Mouse (Mus musculus) cerebellum, postnatal 4 days (tissue): Measurements from ENCODE around the gene Olfr652.

ENCODE experiments used
- DNase-seq, 2 experiments: peaks; one replicate each; pipeline ENCODE4 v3.0.0; 2022; ENCODE audit warnings: low spot score in 2 of 2, mixed read lengths in 1 of 2

The Olfr652 gene

DNA sequence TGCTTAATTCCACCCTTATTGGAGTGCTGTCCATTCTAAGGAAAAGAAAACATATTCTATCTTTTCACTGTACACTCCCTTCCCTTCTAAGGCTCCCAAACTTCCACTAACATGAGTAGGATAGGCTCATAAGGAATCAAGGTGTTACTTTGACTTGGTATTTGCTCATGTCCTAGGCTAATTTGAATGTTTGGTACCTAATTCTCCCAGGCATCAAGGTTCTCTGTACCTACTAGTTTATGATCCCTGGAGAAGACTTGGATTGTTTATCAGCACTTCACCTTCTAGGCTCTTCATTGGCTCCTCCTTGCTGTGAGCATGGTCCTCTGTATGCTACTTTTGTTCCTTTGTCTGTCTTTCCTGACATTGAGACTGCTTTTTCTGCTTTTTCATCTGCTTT is at the start of gene Olfr652:
TSS of gene Olfr652 (plus strand) at position 301 of the 400 bp plus-strand sequence.
- DNase-seq = no peak

DNA sequence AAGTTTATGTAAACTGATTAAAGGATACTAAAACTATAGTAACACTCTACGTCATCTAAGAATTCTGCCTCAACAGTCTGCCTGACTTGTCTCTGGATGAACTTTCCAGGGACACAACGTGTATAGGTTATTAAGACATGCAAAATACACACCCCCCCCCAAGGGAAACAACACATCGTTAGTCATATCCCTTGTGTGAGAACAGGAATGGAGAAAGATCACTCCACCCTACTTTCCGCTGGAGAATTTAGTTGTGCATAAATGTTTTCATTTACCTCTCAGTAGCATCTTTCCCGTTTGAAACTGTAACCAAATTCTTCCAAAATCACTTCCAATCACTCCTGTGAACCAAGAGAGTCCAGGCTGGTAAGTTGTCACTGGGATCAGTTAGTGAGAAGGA is 10.9 kb upstream of the Olfr652 start, which contains the start of gene Olfr651:
TSS of gene Olfr651 (plus strand) at position 301 of the 400 bp plus-strand sequence.
- no peak for DNase-seq

DNA sequence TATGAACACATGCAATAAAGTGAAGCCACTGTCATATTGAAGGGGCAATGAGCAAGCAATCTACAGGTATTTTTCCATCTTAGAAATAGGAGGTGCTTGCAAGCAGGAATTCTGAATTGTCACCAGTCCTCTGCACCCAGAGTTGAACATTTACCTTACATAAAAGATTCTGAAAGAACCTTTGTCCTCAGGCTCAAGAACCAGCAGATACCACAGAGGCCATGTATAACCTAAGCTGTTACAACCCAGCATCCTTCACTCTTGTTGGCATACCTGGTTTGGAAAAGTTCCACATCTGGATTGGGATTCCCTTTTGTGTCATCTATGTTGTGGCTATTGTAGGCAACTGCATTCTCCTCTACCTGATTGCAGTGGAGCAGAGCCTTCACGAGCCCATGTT is 8.0 kb upstream of the Olfr652 start:
- no peak for DNase-seq

DNA sequence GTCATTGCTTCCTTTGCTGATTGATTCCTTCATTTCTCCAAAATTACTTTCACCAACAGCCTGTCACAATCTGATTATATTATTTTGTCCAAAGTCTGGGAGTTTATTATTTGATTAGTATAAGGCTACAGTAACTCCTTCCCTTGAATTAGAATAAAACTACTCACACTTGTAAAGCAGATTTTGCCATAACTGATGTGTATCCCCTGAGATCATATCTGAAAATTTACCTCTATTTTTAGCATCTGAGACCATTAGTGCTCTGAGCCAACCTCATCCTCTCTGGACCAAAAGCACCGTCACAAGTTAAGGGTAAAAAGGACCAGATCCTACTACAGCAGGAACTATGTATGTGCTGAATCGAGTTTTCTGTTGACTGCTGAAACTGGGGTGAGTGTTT is 16.3 kb downstream of the Olfr652 start, which contains the start of gene Olfr653:
TSS of gene Olfr653 (plus strand) at position 301 of the 400 bp plus-strand sequence.
- DNase-seq = no peak

DNA sequence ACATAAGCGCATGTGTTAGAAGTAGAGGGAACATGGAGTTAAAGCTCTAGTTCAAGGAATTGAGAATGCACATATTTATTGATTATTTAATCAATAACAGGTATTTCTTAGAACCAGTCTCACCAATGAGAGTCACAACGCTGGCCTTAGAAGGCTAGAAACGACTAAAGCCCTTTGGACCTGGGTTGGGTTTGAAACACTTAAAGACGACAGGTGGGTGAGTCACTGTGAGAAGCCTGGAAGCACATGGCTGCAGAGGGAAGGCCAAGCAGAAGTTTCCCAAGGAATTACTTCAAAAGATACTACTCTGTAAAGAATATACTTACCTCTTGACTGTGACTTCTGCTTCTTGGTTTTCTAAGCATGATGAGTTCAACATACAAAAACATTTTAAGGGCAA is 20.1 kb downstream of the Olfr652 start:
- no peak for DNase-seq

DNA sequence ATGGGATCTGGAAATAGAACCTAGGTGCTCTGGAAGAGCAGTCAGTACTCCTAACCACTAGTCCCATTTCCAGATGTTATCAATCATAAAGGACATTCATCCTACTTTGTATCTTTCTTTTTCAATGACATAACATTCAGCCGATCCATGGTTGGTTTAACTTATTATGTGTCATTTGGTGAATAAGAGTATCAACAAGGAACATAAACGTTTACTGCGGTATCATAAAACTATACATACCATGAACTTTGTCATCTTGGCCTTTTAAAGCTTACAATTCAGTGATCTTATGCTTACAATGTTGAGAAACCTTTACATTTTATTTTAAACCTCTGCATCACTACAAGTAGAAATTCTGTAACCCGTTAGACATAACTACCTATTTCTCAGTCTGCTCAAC is 20.7 kb downstream of the Olfr652 start:
- no peak for DNase-seq

DNA sequence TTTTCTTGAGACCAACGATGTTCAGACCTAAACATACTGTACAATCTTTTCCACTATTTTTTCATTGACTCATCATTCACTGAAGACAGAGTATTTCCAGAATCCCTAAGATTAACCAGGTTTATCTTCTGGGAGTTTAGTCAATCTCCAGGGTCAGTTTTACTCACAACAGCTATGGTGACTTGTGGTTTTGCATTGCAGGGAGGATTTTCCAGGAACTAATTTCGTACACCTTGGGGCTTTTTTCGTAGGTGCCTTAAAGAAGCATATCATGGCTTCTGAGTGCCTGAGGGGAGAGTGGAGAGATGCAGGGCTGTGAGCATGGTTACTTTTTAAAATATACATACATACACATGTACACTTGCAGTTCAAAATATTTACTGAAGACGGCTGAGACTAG is 26.0 kb downstream of the Olfr652 start, which contains the start of gene Olfr654:
TSS of gene Olfr654 (plus strand) at position 301 of the 400 bp plus-strand sequence.
- DNase-seq = no peak

DNA sequence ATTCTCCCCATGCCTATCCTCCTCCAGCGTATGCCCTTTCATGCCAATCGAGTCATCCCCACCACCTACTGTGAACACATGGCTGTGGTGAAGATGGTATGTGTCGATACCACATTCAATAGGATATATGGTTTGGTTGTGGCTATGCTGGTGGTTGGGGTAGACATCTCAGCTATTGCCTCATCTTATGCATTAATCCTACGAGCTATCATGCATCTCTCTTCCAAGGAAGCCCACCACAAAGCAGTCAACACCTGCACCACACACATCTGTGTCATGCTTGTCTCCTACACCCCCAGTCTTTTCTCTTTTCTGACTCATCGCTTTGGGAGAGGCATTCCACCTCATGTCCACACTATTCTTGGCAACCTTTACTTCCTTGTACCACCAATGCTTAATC is 27.6 kb downstream of the Olfr652 start:
- DNase-seq = no peak

DNA sequence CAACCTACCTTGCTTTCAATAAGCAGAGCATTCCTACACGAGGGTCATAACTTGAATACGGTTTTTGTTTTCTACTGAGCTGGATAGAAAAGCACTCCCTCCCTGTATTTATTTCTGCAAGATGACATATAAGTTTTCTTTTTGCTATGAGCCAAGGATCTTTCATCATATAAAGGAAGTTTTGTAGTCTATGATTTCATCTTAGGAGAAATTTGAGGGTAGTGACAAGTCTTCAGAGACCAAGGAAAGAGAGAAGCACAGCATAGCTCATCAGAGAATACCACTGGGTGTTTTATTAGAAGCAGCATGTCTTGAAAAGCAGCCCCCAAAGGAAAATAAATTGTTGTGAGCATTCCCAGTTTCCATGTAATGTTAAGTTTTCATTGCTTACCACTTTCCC is 41.0 kb downstream of the Olfr652 start, which contains the start of gene Olfr655:
TSS of gene Olfr655 (minus strand) at position 101 of the 400 bp plus-strand sequence.
- no peak for DNase-seq

DNA sequence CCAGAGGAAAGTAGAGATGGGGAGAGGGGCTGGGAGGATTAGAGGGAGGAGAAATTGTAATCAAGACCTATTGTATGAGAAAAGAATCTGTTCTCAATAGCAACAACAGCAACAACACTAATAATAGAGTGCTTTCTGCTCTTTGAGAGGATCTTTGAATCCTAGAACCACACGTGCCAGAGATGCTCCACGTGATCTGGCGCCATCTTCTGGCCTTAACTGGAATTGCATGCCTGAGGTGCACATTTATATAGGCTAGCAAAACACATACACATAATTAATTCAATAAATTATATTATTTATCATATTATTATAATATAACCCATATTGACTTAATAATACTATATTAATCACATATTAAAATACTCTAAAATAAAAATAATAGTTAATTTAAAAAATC is 42.5 kb downstream of the Olfr652 start:
- peak in 1 of 2 experiments; percentile 10 for DNase-seq

DNA sequence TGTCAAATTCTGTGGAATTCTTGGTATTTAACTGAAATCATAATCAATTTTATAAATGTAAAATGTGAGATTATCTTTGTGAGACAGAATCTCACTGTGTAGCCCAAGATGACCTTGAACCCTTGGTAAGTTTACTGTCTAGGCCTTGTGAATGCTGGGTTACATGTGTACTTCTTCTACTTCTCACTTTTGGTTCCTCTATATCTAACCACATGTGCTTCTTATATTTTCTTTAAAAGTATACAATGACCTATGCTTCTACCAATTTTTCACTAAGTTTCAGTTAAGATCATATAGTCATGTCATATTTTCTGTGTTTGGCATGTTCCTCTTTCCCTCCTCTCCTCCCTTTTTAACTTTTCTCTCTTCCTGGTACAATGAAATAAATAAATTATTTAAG is 44.0 kb downstream of the Olfr652 start:
- no peak for DNase-seq

DNA sequence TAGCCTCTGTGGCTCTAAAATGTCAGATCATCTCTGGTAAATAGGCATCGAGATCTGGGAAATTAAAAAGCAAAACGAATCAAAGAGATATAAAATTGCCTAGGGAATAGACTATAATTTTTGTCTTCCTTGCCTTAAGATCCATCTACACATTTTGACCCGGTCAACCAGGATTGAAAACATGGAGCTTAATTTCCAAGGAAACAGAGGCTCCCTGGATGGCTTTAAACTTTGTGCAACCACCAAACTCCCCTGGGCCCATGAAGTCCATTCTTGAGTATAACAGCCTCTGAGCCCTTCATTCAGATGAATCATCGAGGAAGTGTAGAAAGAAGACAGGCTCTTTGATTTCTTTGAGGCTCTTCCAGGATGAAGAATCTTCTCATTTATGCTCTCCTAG is 53.0 kb downstream of the Olfr652 start, which contains the start of gene Olfr656:
TSS of gene Olfr656 (plus strand) at position 301 of the 400 bp plus-strand sequence.
- DNase-seq = no peak
